Mouse (Mus musculus) 3T3-L1 (cell line): ENCODE results near the gene 5730596B20Rik.
A peak's percentile ranks its signal among the peaks of the same experiment; 100 is the strongest.

Source experiments
- DNase-seq: peaks from one replicate; pipeline ENCODE4 v3.0.0-alpha.2; 2015; ENCODE audit warnings: low read depth, low spot score

The 5730596B20Rik gene

DNA sequence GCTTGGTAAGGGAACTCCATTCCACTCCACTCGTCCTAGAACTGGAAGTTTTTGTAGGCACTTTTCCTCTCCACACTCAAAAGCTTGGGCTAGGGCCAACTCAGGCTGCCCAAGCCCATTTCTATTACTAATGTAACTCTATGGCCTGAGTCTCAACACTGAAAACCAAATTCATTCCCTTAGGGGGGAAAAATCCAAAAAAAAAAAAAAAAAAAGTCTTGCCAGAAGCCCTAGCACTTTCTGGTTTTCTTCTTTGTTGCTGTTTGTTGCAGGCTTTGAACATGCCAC is 15.3 kb upstream of the 5730596B20Rik start:
- DNase-seq: no peak

DNA sequence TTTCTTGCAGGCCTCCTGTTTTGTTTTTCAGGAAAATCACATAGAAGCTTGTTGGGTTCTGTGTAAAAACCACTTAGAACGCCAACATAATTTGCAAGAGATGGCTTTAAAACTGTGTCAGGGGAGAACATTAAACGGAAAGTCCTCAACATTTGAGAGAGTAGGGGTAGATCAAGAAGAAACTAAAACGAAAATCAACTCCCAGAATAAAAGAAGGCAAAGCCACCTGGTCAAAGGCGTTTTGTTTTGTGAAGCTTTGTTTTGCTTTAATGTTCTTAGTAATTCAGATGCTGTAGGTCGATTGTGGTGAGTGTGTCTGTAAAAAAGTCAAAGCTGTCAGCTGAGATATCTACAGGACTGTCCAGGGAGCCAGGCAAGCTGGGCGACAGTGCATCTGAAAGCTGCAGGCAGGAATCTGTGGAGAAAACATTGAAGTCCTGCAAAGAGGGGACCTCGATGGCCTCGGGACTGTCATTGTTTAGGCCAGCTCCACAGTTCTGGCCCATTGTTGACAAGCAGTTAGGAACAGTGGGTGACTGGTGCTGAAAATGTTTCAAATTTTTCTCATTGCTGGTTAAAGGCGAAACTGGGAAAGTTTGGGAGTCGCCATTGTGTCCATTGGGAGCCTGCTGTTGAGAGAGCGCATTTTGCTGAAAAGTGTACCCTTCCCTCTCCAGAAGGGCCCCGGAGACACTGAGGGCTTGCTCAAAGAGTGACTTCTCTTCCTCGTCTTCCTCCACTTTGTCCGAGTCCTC is 14.5 kb upstream of the 5730596B20Rik start:
- peak; percentile 62 for DNase-seq

DNA sequence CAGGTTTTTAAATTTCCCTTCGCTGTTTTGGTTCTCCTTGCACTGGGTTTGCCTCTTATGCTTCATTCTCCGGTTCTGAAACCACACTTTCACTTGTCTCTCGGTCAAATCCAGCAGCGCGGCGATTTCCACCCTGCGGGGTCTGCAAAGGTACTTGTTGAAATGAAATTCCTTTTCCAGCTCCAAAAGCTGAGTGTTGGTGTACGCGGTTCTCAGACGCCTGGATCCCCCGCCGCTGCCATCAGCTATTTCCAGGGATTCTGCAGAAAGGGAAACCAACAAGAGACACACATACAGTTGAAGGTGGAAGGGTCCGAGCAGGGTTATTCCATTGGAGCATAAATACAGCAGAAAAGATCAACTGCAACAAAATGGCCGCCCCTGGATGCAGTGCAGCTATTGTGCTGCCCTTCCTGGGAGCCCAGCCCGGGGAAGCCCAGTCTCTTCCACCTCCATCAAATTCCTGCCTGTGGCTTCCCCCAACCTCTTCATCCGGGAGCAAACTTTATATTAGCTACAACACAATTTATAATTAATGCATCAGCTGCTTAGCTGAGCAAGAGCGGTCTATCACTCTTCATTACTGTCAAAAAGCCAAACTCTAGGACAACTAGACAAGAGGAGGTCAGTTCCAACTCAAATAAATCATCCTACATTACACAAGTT is 13.8 kb upstream of the 5730596B20Rik start:
- DNase-seq: peak; percentile 80

DNA sequence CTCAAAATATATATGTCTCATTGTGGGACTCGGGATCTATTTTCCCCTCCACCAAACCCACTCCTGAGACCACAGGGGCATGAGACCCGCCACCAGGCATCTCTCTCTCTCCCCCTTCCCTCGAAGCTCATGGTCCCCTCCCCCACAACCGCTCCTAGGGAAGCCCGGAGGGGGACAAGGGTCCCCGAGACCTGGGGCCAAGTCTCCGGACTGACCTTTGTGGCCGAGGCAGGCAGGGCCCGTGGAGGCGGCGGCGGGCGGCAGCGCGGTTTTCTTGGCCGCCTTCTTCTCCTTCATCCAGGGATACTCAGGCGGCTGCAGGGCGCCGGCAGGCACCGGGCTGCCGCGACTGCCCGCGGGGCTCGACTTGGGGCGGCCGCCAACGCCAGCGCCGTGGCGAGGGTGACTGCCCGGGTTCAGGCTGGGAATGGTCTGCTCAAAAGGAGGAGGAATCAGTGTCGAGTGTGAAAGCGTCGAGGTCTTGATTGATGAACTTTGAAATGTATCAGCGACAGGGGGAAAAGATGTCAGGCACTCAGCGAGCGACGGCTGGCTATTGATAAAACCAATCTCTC is 13.2 kb upstream of the 5730596B20Rik start:
- peak; percentile 69 for DNase-seq

DNA sequence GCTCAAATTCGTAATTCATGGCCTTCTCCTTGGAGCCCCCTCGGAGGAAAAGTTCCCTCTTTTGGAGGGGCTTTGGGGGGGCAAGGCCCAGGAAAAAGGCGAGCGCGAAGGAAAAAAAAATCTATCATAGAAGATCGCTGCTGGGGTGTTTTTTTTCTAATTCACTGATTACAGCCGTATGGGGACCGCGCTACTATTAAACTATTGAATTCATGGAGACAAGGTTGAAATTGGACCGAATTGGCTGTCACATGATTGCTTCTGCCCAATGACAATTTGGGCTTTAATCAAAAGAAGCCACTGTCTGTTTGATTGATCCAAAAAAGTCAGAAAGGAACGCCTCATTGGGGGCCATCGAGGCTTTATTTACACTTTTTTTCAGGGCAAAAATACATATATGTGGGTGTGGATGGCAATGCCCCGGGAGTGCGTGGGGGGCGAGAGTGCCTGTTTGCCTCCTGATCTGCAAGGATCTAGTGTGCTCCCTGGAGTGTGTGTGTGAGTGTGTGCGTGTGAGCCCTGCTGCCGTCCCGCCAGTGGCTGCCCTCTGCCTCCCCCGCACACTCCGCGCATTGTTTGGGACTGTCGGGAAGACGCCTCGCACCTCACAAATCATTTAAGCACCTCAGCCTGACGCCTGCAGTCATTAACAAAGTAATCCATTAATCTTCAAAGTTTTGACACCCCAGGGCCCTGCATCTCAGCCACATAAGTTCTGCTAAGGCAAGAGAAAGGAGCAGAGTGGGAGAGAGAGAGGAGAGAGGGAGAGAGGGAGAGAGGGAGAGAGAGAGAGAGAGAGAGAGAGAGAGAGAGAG is 12.5 kb upstream of the 5730596B20Rik start, which contains the start of gene Hoxa2:
TSS of gene Hoxa2 (minus strand) at position 206 of the 815 bp plus-strand sequence.
- DNase-seq: peak; percentile 90

DNA sequence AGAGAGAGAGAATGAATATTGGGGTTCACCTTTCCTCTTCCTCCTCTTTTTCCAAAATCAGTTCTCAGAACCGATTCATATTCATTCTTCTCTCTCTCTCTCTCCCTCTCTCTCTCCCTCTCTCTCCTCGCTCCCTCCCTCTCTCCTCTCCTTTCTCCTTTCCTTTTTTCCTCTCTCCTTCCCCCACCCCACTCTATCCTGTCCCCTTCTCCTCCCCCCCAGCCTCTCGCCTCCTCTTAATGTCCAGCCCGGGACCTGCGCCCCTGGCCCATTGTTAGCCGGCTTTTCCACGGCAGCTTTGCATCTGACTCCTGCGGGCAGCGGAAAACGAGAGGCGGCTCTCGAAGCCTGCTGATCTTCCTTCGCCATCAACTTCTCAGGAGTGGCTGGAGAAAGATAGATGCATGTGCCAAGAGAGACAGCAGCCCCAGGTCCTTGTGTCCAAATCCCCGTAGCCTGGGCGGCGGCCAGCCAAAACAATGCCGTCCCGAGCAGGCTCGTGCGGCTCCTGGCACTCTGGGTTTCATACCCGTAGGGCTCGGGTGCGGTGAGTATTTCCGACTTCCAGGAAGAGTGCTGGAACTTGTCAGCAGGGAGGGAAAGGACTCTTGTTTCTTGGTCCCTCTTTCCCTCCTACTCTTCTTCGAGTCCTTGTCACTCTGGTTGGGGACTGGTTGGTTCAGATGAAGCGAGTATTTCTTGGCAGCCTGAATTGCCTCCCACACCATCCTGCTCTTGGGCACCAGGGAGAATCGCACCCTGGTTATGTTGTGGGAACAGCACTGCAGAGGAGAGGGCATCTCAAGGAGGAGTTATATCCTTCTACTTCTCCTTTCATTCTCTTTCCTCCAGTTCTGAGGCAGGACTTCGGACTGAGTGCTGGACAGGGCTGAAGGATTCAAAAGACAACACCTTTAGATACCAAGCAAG is 11.6 kb upstream of the 5730596B20Rik start:
- peak; percentile 82 for DNase-seq

DNA sequence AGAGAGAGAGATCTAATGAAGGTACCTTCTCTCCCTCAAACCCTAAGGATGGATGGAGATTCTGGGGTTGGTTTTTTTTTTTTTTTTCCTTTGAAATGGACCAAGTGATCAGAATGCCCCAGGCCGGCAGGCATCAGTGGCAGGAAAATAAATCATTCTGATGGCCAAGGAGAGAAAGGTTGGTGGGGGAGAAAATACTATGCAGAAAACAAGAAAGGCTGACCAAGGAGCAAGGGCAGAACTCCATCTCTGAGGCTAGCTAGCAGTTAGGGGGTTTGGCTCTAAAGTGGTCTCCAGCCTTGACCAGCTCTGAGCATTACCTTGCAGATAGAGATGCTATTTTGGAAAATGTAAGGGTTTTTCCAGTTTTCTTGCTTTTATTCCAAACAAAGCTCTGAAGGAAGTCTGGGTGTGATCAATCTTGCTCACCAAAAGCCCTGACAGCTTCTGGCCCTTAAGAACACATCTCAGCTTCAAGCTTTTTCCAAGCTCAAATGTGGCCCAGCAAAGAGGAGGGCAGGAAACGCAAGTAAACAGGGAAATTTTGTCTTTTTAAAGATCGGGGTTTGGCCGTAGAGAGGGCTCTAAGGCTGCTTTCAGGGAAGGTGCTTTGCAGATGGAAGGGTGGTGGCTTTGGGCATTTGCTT is 10.7 kb upstream of the 5730596B20Rik start:
- peak; percentile 81 for DNase-seq

DNA sequence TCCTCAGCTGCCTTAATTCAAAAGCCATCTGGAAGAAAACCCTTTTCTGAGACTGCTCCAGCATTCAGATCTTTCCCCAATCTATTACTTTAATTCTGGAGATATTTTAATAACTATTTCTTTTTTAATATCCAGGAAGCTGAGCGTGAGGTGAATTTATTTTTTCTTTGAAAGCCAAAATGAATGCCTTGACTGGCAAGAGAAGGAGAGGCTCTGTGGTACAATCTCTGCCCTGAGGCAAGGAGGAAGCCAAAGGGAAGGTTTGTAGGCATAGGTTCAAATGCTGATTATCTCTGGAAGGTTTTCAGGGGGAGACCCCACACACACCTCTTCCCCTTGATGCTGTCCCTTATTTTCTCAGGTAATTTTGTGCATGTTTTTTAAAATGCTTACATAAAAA is 10.1 kb upstream of the 5730596B20Rik start:
- peak; percentile 57 for DNase-seq

DNA sequence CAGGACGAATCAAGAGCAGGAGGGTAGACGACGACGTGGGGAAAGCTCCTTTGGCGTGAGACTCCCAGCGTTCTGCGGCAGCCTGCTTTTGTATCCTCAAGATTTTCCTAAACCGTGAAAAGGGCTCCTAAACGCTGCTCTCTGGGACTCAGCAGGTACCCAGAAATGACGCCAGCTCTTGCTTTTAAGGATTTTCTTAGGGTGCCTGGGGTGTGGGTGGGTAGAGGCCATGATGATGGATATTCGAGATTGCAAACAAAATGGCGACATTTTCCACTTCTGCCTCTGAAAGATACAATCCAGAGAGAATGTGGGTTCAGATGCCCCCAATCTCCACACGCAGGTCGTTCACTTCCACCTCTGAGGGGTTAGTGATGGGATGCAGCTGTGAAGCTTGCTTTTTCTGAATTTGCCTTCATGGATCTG is 9.5 kb upstream of the 5730596B20Rik start:
- DNase-seq: peak; percentile 66

DNA sequence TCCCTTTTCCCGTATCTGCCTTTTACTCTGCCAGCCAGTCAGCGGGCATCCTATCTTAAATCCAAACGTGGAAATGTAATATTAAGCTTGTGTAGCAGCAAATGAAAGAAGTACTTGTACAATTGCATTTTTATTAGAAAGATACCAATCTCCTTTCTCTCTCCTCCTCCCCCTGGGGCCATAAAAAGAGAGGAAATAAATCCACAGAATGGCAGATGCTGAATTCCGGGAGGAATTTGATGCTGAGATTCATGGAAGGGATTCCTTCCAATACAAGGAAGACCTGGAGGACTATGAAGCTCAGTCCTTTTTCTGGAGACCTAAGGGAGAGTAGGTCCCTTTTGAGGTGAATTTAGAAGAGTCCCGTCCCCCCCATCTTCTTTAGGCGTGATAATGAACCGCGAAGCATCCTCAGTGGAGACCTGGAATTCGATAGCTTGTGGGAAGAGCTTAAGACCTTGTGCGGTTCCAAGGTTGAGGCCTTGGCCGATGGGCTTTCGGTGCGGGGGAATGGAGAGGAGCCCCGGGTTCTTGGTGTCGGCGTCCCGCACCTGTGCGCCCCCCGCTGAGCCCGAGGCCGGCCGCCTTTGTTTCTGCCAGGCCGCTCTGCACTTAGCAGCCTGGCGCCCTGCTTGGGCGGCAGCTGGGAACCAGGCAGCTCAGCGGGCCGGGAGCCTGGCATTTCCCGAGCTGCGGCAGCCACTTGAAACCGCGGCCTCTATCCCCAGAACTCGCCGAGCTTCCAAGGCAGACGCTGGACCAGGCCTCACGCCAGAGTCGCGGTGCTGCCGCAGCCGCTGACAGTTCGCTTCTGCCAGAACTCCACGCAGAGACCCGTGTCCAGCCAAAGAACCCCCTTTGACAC is 8.9 kb upstream of the 5730596B20Rik start:
- peak; percentile 67 for DNase-seq

DNA sequence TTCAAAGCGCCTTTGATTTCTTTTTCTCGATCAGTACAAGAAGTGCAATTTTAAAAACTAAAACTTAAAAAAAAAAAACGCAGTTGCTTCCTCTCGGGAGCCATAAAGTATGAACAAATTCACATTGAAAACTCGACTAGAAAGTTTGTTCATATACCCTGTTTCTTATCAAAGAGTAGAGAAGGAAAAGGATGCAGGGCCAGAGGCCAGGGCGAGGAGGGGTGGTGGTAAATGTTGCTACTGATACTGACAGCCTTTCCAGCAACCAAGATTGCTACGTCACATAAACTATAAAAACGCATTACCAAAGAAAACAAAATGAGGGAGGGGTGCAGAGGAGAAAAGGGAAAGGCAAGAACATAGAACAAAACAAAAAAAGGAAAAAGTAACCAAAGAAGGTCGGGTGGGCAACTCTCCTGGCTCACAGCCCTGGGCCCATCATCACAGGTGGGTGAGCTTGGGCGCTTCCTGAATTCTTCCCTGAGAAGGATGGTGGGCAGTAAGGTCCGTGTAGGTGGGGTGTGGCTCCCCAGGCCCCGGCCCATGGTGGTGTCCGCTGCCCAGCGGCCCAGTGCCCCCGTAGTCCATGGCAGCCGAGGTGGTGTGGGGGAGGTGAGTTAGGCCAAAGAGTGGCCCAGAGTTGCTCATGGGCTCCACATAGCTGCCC is 7.7 kb upstream of the 5730596B20Rik start:
- DNase-seq: peak; percentile 45

DNA sequence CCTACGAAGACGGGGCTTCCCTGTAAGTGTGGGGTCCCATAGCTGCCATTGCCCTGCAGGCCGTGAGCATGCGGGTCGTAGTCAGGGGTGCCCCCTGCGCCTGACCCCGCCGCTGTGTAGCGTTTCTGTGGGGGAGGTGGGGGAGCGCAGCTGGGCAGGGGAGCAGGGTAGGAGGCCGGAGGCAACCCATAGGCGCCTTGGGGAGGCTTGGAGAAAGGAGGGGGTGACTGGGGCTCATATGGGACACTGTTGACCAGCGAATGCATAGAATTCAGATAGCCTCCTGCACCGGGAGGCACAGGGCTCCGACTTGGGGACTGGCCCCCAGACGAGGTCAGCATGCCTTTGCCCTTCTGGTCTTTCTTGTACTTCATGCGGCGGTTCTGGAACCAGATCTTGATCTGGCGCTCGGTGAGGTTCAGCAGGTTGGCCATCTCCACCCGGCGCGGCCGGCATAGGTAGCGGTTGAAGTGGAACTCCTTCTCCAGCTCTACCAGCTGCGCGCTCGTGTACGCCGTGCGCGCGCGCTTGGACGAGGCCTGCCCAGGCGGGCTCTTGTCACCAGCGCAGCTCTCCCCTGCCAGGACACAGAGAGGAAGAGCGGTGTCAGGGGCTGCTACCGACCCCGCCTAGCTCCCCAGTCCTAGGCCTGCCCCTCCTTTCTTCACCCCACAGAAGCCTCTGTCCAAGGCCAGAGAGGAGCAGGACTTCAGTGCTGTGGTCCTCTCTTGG is 7.0 kb upstream of the 5730596B20Rik start:
- DNase-seq: no peak

DNA sequence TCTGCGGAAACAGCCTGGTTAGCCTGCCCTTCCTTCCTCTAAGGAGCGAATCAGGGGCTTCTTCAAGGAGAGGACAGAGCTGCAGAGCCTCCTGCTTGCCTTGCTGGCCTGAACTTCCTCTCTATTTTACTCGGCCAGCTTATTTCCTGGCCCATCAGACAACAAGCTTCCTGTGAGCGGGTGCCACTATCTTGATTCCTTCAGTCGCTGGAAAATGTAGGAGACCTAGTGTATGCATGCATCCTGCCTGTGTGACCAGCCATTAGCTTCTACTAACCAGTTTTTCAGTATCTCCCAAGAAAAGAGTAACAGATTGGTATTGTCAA is 6.4 kb upstream of the 5730596B20Rik start:
- DNase-seq: peak; percentile 51

DNA sequence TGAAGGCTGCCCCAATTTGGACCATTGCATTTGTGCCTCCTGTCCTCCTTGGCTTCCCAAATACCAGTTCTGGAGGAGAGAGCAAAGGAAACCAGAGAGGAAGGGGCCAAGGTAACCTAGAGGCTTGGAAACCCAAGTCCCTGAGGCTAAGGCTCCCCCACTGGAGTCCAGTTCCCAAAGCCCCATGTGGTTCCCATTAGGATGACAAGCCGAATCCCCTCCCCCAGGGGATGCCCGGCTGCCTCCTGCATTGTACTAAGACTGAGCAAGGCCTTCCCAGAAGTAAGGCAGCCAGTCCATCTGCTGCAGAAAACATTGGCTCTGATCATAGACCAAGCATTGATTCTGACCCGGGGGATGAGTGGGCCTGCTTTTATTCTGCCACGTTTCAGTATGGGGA is 6.0 kb upstream of the 5730596B20Rik start:
- DNase-seq: peak; percentile 91

DNA sequence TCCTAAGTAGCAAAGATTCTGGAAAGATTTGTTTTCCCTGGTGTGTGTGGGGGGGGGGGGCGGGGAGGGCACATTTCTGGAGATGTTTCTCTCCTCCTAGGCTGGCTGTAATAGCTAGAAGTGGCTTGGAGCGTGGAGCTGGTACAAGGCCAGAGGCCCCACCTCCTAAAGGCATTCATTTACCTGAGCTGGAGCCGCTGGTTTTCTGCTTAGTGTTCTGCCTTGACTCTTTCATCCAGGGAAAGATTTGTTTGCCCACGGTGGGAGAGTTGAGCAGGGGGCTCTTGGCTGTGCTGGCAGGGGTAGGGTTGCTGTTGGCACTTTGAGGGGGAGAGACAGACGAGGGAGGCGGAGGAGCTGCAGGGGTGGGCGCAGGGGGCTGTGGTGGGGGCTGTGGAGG is 5.4 kb upstream of the 5730596B20Rik start:
- DNase-seq: no peak

DNA sequence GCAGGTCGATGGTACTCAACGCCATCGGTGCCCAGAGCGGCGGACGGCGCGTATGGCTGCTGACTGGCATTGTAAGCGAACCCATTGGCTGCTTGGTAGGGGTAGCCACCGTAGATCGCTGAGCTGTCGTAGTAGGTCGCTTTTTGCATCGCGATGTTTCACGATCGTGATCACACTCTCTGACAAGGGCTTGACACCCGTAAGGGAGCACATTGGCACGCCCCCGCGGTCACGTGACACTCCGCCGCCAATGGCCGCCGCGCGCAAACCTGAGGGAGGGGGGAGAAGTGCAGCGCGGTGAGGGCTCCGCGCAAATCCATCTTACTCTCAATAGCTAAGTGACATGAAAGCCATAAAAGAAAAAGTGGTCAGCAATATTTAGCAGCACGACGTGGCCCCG is 4.8 kb upstream of the 5730596B20Rik start:
- DNase-seq: peak; percentile 96

DNA sequence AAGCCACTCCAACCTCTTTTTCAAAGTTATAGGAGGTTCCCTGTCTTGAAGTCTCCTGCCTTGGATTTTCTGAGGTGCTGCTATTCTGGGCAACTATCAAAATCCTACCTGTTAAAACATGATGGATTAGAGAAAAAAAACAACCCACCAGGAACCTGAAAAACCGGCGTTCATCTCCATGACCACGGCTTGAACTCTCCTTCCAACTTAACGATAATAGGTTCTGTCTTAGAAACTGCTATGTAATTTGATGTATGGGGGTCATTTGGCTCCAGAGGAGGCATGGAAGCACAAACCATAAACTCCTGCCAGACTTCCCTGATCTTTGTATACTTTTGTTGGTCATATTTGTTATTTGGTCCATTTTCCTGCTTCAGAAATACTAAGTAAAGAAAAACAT is 3.6 kb upstream of the 5730596B20Rik start:
- no peak for DNase-seq

DNA sequence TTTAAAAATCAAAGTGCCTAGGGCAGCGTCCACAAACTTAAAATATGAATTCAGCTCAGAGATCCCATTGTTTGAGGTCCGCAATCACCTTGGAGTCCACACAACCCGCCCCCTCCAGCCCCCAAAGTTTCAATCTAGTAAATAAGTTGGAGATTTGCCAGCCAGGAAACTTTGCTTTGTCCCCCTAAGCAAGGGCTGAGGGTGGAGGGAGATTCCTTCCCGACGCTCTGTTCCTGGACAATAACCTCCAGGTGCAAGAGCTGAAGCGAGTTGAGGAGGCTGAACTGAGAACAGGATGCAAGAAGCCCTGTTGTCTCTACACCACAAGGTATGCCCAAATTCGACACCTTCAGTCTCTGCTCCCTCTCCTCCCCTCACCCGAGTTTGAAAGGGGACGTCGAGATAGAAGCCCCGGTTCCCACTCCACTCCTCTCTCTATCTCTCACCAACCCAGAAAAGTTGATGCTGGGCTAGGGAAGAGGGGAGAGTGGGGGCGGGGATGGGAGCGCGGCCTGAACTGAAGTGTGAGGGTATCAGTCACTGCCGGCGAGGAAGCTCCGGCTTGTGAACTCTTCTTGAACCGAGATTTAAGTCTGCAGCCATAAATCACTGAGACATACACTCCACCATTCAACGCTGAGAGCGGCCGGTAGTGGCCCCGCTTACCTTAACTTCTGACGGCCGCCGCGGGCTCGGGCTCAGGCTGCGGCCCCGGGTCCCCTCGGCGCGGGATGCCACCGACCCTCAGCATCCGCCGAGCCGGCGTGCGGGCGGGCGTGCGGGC is 2.1 kb upstream of the 5730596B20Rik start:
- DNase-seq: peak; percentile 64
